Mouse (Mus musculus) left cerebral cortex, adult 2 months (tissue): ENCODE results near the gene Gstm2. TPM values are rescaled to one million over a fixed set of nuclear protein-coding genes. Genes with fewer than 3 reads are reported as not detected.
A peak's percentile ranks its signal among the peaks of the same experiment; 100 is the strongest.

Source experiments
- DNase-seq, 2 experiments: peaks; one replicate each; pipeline ENCODE4 v3.0.0; 2021 to 2022; ENCODE audit warnings: low spot score in 2 of 2, mixed read lengths in 1 of 2; ENCODE audit errors: extremely low spot score in 1 of 2
- H3K27ac ChIP-seq: fragments of 200-600 bp; 2 replicates; pipeline ENCODE4 v1.8.1; 2022
- H3K4me3 ChIP-seq: fragments of 200-600 bp; 2 replicates; pipeline ENCODE4 v1.8.1; 2022
- CTCF ChIP-seq: fragments of 200-600 bp; IDR thresholded peaks from 2 replicates; pipeline ENCODE4 v1.8.1; 2022; ENCODE audit warnings: antibody characterized with exemption, mild to moderate bottlenecking, moderate library complexity
- intact Hi-C: fragments of 180-260 bp; cut with DNase I; formaldehyde crosslinking; loops from one replicate; pipeline ENCODE4 v1.15.1; 2025
- total RNA-seq, 2 experiments: library from RNA; stranded (reverse); gene quantifications; 2 replicates each; pipeline ENCODE4 v1.2.3; 2021

Gene Gstm2
- total RNA-seq, 2 experiments from 2014 or later, result 2.0 to 4.6 TPM

DNA sequence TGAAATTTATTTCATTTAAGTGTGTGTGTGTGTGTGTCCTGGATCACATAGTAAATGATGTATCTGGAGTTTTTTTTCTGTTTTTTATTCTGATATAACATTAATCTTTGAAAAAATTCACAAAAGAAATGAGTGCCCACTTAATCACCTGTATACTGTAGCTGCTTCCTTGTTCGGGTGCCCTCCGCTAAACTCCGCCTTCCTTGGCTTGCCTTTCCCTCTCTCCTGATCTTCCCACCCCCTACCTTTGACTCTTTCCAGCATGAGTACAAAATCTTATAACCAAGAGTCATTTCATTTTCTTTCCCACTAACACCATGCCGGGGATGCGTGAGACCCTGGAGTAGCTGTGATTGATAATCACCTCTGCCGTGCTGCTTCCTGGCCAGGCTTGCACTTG lies 54.1 kb downstream of the Gstm2 start:
- no peak for TF ChIP-seq CTCF
- H3K27ac ChIP-seq, result peak overlapping the region; percentile 42

More for the DNA sequence above, 54.1 kb downstream of the Gstm2 start:
- intact Hi-C loops, result loop anchor here (5.0 kb wide), 1 partner anchor 215 kb away; the partner anchor contains the start of gene Gnai3
- no peak for DNase-seq
- no peak overlapping the region for H3K4me3 ChIP-seq

Other genes starting within 250 kb of the Gstm2 start
- 10 to 100 TPM; 12.6 to 13.2 TPM for gene Csf1, start 226.0 kb downstream of the Gstm2 start, total RNA-seq
- gene Eps8l3, start 109.2 kb downstream of the Gstm2 start, total RNA-seq, result not detected
- 100 to 1,000 TPM; 230 TPM for gene Gstm5, start 90.6 kb downstream of the Gstm2 start, total RNA-seq
- 10 to 100 TPM; 82.7 to 85.1 TPM for gene Gstm7, start 54.6 kb downstream of the Gstm2 start, total RNA-seq
- gene Gstm6, start 42.7 kb downstream of the Gstm2 start, total RNA-seq, result 1 to 10 TPM; 4.7 to 6.7 TPM
- not detected for gene Gstm3, start 17.2 kb downstream of the Gstm2 start, total RNA-seq
- gene Gstm1, start 31.5 kb upstream of the Gstm2 start, total RNA-seq, result 100 to 1,000 TPM; 266 to 284 TPM
- gene Gstm4, start 58.4 kb upstream of the Gstm2 start, total RNA-seq, result 1 to 10 TPM; 7.8 to 8.0 TPM
- gene Ampd2, start 100.2 kb upstream of the Gstm2 start, total RNA-seq, result 10 to 100 TPM; 58.8 to 61.4 TPM
- gene Gnat2, start 106.3 kb upstream of the Gstm2 start, total RNA-seq, result not detected
- 10 to 100 TPM; 26.9 to 28.6 TPM for gene Gnai3, start 159.7 kb upstream of the Gstm2 start, total RNA-seq
- gene Gpr61, start 168.4 kb upstream of the Gstm2 start, total RNA-seq, result 10 to 100 TPM; 17.0 to 19.0 TPM
- gene Amigo1, start 199.9 kb upstream of the Gstm2 start, total RNA-seq, result 10 to 100 TPM; 80.2 to 82.8 TPM
- gene Cyb561d1, start 214.8 kb upstream of the Gstm2 start, total RNA-seq, result 10 to 100 TPM; 18.8 to 20.7 TPM
- 10 to 100 TPM; 30.6 to 32.8 TPM for gene Atxn7l2, start 224.5 kb upstream of the Gstm2 start, total RNA-seq
- gene Sypl2, start 240.2 kb upstream of the Gstm2 start, total RNA-seq, result 1 to 10 TPM; 1.7 to 2.0 TPM